Mouse (Mus musculus): Measurements from ENCODE around the gene Ttc30a2. TPM values are rescaled to one million over a fixed set of nuclear protein-coding genes. Genes with fewer than 3 reads are reported as not detected.
A peak's percentile ranks its signal among the peaks of the same experiment; 100 is the strongest.
"Not testable (repeated sequence)": the region's sequence is repeated elsewhere in the genome, so short reads cannot be mapped to it uniquely, and the experiment has no call there.

Gene Ttc30a2
- total RNA-seq (2014; rRNA removed; ENCODE audit: low replicate concordance) (0.23 and 2.6 TPM in 2 replicates), polyA plus RNA-seq (2015; fragmentation: Nextera tagmentation; extraction: Ambion mirVana) (1.2 and 1.4 TPM in 2 replicates)

- peak; percentile 49; the same call in 1 of the 2 replicates for ATAC-seq (ENCODE audit: insufficient read depth, low read depth)
- H3K4me3 ChIP-seq (ENCODE audit: low read depth, low read length); H3K27ac ChIP-seq (ENCODE audit: low read depth); H3K36me3 ChIP-seq (replicated peaks; ENCODE audit: control insufficient read depth, insufficient read depth, low read length); H3K27me3 ChIP-seq (ENCODE audit: control insufficient read depth, insufficient read depth, low read length); H3K4me1 ChIP-seq (ENCODE audit: control insufficient read depth, insufficient read depth); H3K9ac ChIP-seq (replicated peaks; ENCODE audit: low read depth, low read length); H3K9me3 ChIP-seq (replicated peaks; ENCODE audit: control insufficient read depth, low read length): not testable (repeated sequence)
- 25% methylated on average over 14 of the region's 24 CpGs for WGBS
- peak within 1 kb of the TSS; percentile 37; the same call in 1 of the 2 replicates for H3K4me2 ChIP-seq (ENCODE audit: low read depth, low read length)
- peak; percentile 61 for DNase-seq (ENCODE audit: low spot score)
- 0 out of 2 replicates have a peak, but pooled peaks have one; percentile 51 for TF ChIP-seq EP300 (IDR thresholded peaks at IDR 0.05; ENCODE audit: low read depth)
These were observed at the start of gene Ttc30a2 for GRCm38 (mm10) chr2:75977752-75978368. Gene Ttc30a2, minus strand, starts transcription at chr2:75978170.

- DNase-seq (ENCODE audit: low spot score): no peak
- H3K4me1 ChIP-seq (ENCODE audit: control insufficient read depth, insufficient read depth): no peaks in the 10 kb centered on the region
- no peaks in the 10 kb centered on the region for H3K36me3 ChIP-seq (replicated peaks; ENCODE audit: control insufficient read depth, insufficient read depth, low read length)
- WGBS: 30% methylated on average over 7 of the region's 7 CpGs
- TF ChIP-seq CTCF (IDR thresholded peaks at IDR 0.05; ENCODE audit: low read depth): no peak
- no peak for ATAC-seq (ENCODE audit: insufficient read depth, low read depth)
- H3K4me2 ChIP-seq (ENCODE audit: low read depth, low read length): no peak overlapping the region
- H3K27ac ChIP-seq (ENCODE audit: low read depth): no peak overlapping the region
- no peak overlapping the region for H3K4me3 ChIP-seq (ENCODE audit: low read depth, low read length)
- no peaks in the 10 kb centered on the region for H3K9me3 ChIP-seq (replicated peaks; ENCODE audit: control insufficient read depth, low read length)
- H3K9ac ChIP-seq (replicated peaks; ENCODE audit: low read depth, low read length): no peak overlapping the region
- H3K27me3 ChIP-seq (ENCODE audit: control insufficient read depth, insufficient read depth, low read length): no peaks in the 10 kb centered on the region
These were observed 38.9 kb upstream of the Ttc30a2 start for GRCm38 (mm10) chr2:76016890-76017289.

GRCm38 (mm10) chr2:76016136-76016535, 38.2 kb upstream of the Ttc30a2 start:
- DNase-seq (ENCODE audit: low spot score) (no peak), ATAC-seq (ENCODE audit: insufficient read depth, low read depth) (no peak)
- no peaks in the 10 kb centered on the region for H3K4me1 ChIP-seq (ENCODE audit: control insufficient read depth, insufficient read depth)
- no peak overlapping the region for H3K27ac ChIP-seq (ENCODE audit: low read depth)
- H3K36me3 ChIP-seq (replicated peaks; ENCODE audit: control insufficient read depth, insufficient read depth, low read length): no peaks in the 10 kb centered on the region
- no peaks in the 10 kb centered on the region for H3K9me3 ChIP-seq (replicated peaks; ENCODE audit: control insufficient read depth, low read length)
- H3K4me2 ChIP-seq (ENCODE audit: low read depth, low read length): no peak overlapping the region
- TF ChIP-seq CTCF (IDR thresholded peaks at IDR 0.05; ENCODE audit: low read depth) (no peak), EP300 (IDR thresholded peaks at IDR 0.05; ENCODE audit: low read depth) (no peak)
- H3K9ac ChIP-seq (replicated peaks; ENCODE audit: low read depth, low read length): no peak overlapping the region
- H3K27me3 ChIP-seq (ENCODE audit: control insufficient read depth, insufficient read depth, low read length): no peaks in the 10 kb centered on the region
- no peak overlapping the region for H3K4me3 ChIP-seq (ENCODE audit: low read depth, low read length)
- 95% methylated on average over 8 of the region's 8 CpGs for WGBS

GRCm38 (mm10) chr2:76015460-76015859, 37.5 kb upstream of the Ttc30a2 start:
- WGBS: 88% methylated on average over 7 of the region's 7 CpGs
- Histone ChIP-seq H3K27me3 (ENCODE audit: control insufficient read depth, insufficient read depth, low read length) (no peaks in the 10 kb centered on the region), H3K4me3 (ENCODE audit: low read depth, low read length) (no peak overlapping the region), H3K27ac (ENCODE audit: low read depth) (no peak overlapping the region), H3K4me2 (ENCODE audit: low read depth, low read length) (no peak overlapping the region), H3K36me3 (replicated peaks; ENCODE audit: control insufficient read depth, insufficient read depth, low read length) (no peaks in the 10 kb centered on the region), H3K9me3 (replicated peaks; ENCODE audit: control insufficient read depth, low read length) (no peaks in the 10 kb centered on the region), H3K4me1 (ENCODE audit: control insufficient read depth, insufficient read depth) (no peaks in the 10 kb centered on the region), H3K9ac (replicated peaks; ENCODE audit: low read depth, low read length) (no peak overlapping the region)
- ATAC-seq (ENCODE audit: insufficient read depth, low read depth) (no peak), DNase-seq (ENCODE audit: low spot score) (no peak)
- TF ChIP-seq CTCF (IDR thresholded peaks at IDR 0.05; ENCODE audit: low read depth) (no peak), EP300 (IDR thresholded peaks at IDR 0.05; ENCODE audit: low read depth) (no peak)

GRCm38 (mm10) chr2:76014659-76015058, 36.7 kb upstream of the Ttc30a2 start:
- no peak for ATAC-seq (ENCODE audit: insufficient read depth, low read depth)
- 85% methylated on average over 3 of the region's 3 CpGs for WGBS
- H3K9me3 ChIP-seq (replicated peaks; ENCODE audit: control insufficient read depth, low read length): no peaks in the 10 kb centered on the region

GRCm38 (mm10) chr2:76006194-76006593, 28.2 kb upstream of the Ttc30a2 start:
- Histone ChIP-seq H3K4me3 (ENCODE audit: low read depth, low read length) (no peak overlapping the region), H3K36me3 (replicated peaks; ENCODE audit: control insufficient read depth, insufficient read depth, low read length) (no peaks in the 10 kb centered on the region), H3K4me2 (ENCODE audit: low read depth, low read length) (no peak overlapping the region), H3K9ac (replicated peaks; ENCODE audit: low read depth, low read length) (no peak overlapping the region), H3K27ac (ENCODE audit: low read depth) (no peak overlapping the region), H3K4me1 (ENCODE audit: control insufficient read depth, insufficient read depth) (no peaks in the 10 kb centered on the region), H3K27me3 (ENCODE audit: control insufficient read depth, insufficient read depth, low read length) (no peaks in the 10 kb centered on the region), H3K9me3 (replicated peaks; ENCODE audit: control insufficient read depth, low read length) (no peaks in the 10 kb centered on the region)
- ATAC-seq (ENCODE audit: insufficient read depth, low read depth) (no peak), DNase-seq (ENCODE audit: low spot score) (no peak)
- TF ChIP-seq EP300 (IDR thresholded peaks at IDR 0.05; ENCODE audit: low read depth) (no peak), CTCF (IDR thresholded peaks at IDR 0.05; ENCODE audit: low read depth) (no peak)
- 36% methylated on average over 4 of the region's 4 CpGs for WGBS

More at GRCm38 (mm10) chr2:76014659-76015058, 36.7 kb upstream of the Ttc30a2 start:
- H3K36me3 ChIP-seq (replicated peaks; ENCODE audit: control insufficient read depth, insufficient read depth, low read length): no peaks in the 10 kb centered on the region
- H3K4me3 ChIP-seq (ENCODE audit: low read depth, low read length): no peak overlapping the region
- no peak overlapping the region for H3K4me2 ChIP-seq (ENCODE audit: low read depth, low read length)
- no peak overlapping the region for H3K27ac ChIP-seq (ENCODE audit: low read depth)
- TF ChIP-seq EP300 (IDR thresholded peaks at IDR 0.05; ENCODE audit: low read depth) (no peak), CTCF (IDR thresholded peaks at IDR 0.05; ENCODE audit: low read depth) (no peak)
- DNase-seq (ENCODE audit: low spot score): no peak
- no peaks in the 10 kb centered on the region for H3K27me3 ChIP-seq (ENCODE audit: control insufficient read depth, insufficient read depth, low read length)
- H3K9ac ChIP-seq (replicated peaks; ENCODE audit: low read depth, low read length): no peak overlapping the region
- H3K4me1 ChIP-seq (ENCODE audit: control insufficient read depth, insufficient read depth): no peaks in the 10 kb centered on the region
